Mouse (Mus musculus): Measurements from ENCODE around the gene Hsd17b3.

GRCm38 (mm10) chr13:64077591-64077990 is 11.4 kb downstream of the Hsd17b3 start:
- TF ChIP-seq POLR2A (IDR thresholded peaks at IDR 0.05; ENCODE audit: borderline replicate concordance, insufficient read depth, low read length), result no peak
- TF ChIP-seq CTCF (IDR thresholded peaks at IDR 0.05; ENCODE audit: borderline replicate concordance, insufficient read depth, low read depth, low read length), result no peak

Data from cerebellum, adult 2 months (tissue).